Mouse (Mus musculus) embryonic fibroblast, embryonic 13.5 days (primary cell): ENCODE measurements at regions not wholly inside any gene's neighbourhood (a gene's known extent, or its start where the extent isn't known, plus 50 kb on each side); places are given as distances from the start of the nearest gene placed in this dataset.

Experiments used
- H3K27ac ChIP-seq: 2 replicates; pipeline ENCODE4 v1.5.1; 2012; ENCODE audit warnings: low read length, control low read depth, inconsistent platforms; ENCODE audit not compliant: insufficient read depth
- H3K4me1 ChIP-seq: 2 replicates; pipeline ENCODE4 v1.6.1; 2011; ENCODE audit warnings: low read length; ENCODE audit not compliant: control insufficient read depth, insufficient read depth
- H3K4me3 ChIP-seq: 2 replicates; pipeline ENCODE4 v1.5.1; 2011; ENCODE audit warnings: mild to moderate bottlenecking, control low read depth, low read length; ENCODE audit not compliant: insufficient read depth
- CTCF ChIP-seq: IDR thresholded peaks from 2 replicates; pipeline ENCODE4 v1.5.1; 2011; ENCODE audit warnings: mild to moderate bottlenecking, control low read depth, low read length, moderate library complexity, borderline replicate concordance; ENCODE audit not compliant: insufficient read depth
- POLR2A ChIP-seq: IDR thresholded peaks from 2 replicates; pipeline ENCODE4 v1.6.1; 2011; ENCODE audit warnings: low read depth, mild to moderate bottlenecking, control low read depth, low read length, moderate library complexity

GRCm38 (mm10) chr1:194148416-194149364 is 469.3 kb upstream of the Plxna2 start:
- H3K4me3 ChIP-seq: no peak overlapping the region
- H3K27ac ChIP-seq: no peak overlapping the region
- TF ChIP-seq POLR2A: no peak
- TF ChIP-seq CTCF: no peak
- no peaks in the 10 kb centered on the region for H3K4me1 ChIP-seq

GRCm38 (mm10) chr1:194117631-194118360 is 500.2 kb upstream of the Plxna2 start:
- Histone ChIP-seq H3K4me3 (no peak overlapping the region), H3K4me1 (no peaks in the 10 kb centered on the region), H3K27ac (no peak overlapping the region)
- TF ChIP-seq POLR2A (no peak), CTCF (no peak)

GRCm38 (mm10) chr1:194114399-194114798 is 503.6 kb upstream of the Plxna2 start:
- Histone ChIP-seq H3K27ac (no peak overlapping the region), H3K4me3 (no peak overlapping the region), H3K4me1 (no peaks in the 10 kb centered on the region)
- TF ChIP-seq CTCF: no peak
- no peak for TF ChIP-seq POLR2A

GRCm38 (mm10) chr1:194111931-194112330 is 506.1 kb upstream of the Plxna2 start:
- Histone ChIP-seq H3K4me1 (no peaks in the 10 kb centered on the region), H3K27ac (no peak overlapping the region), H3K4me3 (no peak overlapping the region)
- TF ChIP-seq CTCF: no peak
- TF ChIP-seq POLR2A: no peak

GRCm38 (mm10) chr1:194109172-194110071 is 508.6 kb upstream of the Plxna2 start:
- TF ChIP-seq CTCF (no peak), POLR2A (no peak)

GRCm38 (mm10) chr1:194108132-194108531 is 509.9 kb upstream of the Plxna2 start:
- TF ChIP-seq CTCF (no peak), POLR2A (no peak)
- Histone ChIP-seq H3K4me3 (no peak overlapping the region), H3K4me1 (no peaks in the 10 kb centered on the region), H3K27ac (no peak overlapping the region)

More at GRCm38 (mm10) chr1:194109172-194110071, 508.6 kb upstream of the Plxna2 start:
- Histone ChIP-seq H3K27ac (no peak overlapping the region), H3K4me1 (no peaks in the 10 kb centered on the region), H3K4me3 (no peak overlapping the region)

- TF ChIP-seq POLR2A (no peak), CTCF (no peak)
- Histone ChIP-seq H3K4me1 (no peaks in the 10 kb centered on the region), H3K27ac (no peak overlapping the region), H3K4me3 (no peak overlapping the region)
These were observed 510.6 kb upstream of the Plxna2 start for GRCm38 (mm10) chr1:194107271-194107938.

GRCm38 (mm10) chr1:194089918-194090548 is 528.0 kb upstream of the Plxna2 start:
- Histone ChIP-seq H3K27ac (no peak overlapping the region; the same call in 1 of the 2 replicates), H3K4me1 (peaks cover 4% of the 10 kb centered on the region; the same call in 1 of the 2 replicates), H3K4me3 (no peak overlapping the region)
- no peak for TF ChIP-seq POLR2A
- TF ChIP-seq CTCF: no peak

- H3K4me1 ChIP-seq: no peaks in the 10 kb centered on the region
- no peak overlapping the region for H3K27ac ChIP-seq
- no peak overlapping the region for H3K4me3 ChIP-seq
- TF ChIP-seq CTCF (no peak), POLR2A (no peak)
These were observed 559.5 kb upstream of the Plxna2 start for GRCm38 (mm10) chr1:194058512-194058911.
